Mouse (Mus musculus): ENCODE data around the gene Amigo1.
A peak's percentile ranks its signal among the peaks of the same experiment; 100 is the strongest.

Gene Amigo1

GRCm38 (mm10) chr3:108180514-108180913, 5.6 kb upstream of the Amigo1 start:
- no peak for DNase-seq (ENCODE audit: low spot score in 2 of 2)

DNA sequence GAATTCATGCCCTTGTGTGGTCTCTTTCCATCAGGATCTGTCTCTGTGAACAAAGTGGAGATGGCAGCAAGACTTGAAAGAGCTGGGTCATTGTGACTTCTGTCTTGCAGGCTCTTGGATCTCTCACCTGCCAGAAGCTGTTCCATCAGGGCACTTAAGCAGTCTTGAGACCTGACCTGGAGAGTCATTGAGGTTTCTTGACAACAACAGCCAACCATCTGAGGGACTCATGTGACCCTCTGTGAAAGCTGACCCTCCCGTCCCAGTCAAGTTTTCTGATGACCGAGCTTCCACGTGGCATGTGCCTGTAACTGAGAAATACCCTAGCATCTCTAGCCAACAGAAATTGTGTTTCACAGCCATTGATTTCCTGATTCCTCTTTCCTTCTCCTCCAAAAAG, 1.4 kb upstream of the Amigo1 start:
- DNase-seq (ENCODE audit: low spot score in 2 of 2): no peak

DNA sequence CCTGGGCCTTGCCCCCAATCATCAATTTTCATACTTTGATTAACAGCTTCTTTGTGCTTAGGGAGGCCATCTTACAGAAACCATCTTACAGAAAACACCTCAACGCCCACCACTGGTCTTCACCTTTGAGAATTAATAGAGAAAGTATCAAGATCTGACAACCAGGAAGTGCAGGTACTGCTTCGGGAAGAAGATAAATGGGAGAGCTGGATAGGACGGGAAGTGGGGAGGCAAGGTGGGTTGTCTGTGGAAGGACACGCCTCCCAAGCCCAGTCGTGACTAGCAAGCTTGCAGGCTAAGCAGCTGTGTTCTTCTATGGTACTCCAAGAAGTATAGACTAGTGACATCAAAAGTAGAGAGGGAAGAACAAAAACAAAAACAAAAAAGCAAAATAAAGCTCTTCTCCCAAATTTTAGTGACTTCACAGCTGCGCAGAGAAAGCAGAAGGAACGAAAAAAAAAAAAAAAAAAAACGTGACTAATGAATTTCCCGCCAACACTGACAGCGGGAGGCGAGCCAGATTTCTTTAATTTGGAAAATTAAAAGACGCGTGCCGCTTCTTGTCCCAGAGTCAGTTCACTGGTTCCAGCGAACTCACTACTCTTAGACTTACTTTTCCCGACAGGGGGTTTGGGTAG, 556 bp upstream of the Amigo1 start:
- no peak for DNase-seq (ENCODE audit: low spot score in 2 of 2)

- DNase-seq (ENCODE audit: low spot score in 2 of 2): no peak
Measured at GRCm38 (mm10) chr3:108187111-108187795, 1.1 kb downstream of the Amigo1 start.

DNA sequence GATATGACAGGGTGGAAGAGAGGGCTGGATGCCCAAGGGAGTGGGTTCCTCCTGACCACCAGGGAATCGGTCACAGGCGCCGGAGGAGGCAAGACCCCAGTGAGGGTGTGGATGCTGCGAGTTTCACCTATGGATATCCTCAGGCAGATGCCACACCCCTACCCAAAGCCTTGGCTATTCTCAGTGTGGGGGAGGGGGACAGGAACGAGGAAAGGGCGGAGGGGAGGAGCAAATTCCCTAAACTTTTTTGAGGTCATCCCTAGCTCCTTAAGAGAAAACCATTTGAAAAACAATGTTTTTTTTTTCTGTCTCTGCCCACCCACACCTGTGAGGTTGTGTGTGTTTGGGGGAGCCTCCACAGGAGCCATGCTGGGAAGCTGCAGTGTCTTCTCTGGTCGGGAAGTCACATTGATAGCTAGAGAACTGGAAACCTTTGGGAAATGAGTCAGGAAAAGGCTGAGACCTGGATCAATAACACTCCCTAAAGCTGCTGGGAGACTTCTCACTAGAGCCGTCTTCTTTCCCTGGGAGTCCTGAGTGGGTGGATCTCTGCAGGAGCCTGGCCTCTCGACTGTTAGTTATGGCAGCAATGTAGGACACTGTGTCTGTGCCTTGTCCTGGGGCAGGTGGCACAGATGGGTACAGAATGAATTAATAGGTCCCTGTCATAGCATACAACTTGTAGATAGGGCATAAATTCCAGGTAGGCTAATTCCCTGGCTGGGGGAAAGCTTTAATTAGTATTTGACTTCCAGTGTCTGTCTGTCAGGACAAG, 2.8 kb downstream of the Amigo1 start:
- no peak for DNase-seq (ENCODE audit: low spot score in 2 of 2)

DNA sequence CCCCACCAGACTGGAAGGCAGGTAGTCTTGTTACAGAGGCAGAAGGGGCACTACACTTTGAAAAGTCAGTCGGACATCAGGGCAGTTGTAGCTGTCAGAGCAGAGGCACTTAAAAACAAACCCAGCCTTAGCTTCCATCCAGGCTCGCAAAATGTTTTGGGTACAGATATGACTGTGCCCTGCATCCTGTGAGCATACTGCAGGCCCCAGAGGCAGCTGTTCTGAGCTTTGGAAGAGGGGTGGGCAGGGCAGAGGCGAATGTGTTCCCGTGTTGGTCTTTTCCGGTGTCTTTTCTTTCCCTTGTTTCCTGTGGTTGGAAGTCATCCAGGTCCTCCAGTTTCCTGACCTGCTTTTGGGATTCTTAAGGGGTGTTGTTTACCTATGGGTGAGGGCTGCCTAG, 3.8 kb downstream of the Amigo1 start:
- DNase-seq (ENCODE audit: low spot score in 2 of 2): no peak

DNA sequence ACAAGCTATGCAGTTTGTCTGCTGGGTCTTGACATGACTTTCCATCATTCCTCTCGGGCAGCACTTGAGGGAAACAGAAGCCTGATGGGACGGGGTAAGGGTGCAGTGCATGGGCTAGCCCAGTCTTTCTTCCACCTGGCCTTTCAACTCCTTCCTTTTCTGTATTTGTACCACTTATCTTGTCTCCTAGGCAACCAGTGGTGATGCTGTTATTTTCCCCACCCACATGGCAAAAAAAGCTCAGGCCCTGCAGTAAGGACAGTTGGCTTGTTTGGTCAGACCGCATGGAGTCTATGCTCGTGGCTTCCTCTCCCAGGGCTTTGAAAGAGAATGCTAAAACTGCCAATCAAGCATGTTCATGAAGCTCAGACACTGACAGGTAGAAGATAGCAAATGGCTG, 7.6 kb downstream of the Amigo1 start:
- DNase-seq (ENCODE audit: low spot score in 2 of 2): no peak

DNA sequence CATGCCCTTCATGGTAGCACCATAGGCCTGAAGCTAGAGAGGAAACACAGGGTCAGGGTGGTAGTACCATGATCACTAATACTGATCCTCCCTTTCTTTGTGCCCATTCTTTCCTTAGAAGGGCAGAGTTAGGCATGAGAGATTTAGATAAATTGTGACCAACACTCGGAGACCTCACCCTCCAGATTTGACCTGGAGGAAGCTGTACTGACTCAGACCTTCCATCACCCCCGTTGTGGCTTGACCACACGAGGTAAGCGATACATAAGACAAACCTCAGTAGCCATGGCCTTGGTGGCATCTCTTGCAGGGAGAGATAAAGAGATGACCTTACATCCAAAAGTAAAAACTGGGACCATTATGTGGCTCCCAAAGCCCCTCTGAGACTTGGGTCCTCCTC, 9.2 kb downstream of the Amigo1 start:
- no peak for DNase-seq (ENCODE audit: low spot score in 2 of 2)

DNA sequence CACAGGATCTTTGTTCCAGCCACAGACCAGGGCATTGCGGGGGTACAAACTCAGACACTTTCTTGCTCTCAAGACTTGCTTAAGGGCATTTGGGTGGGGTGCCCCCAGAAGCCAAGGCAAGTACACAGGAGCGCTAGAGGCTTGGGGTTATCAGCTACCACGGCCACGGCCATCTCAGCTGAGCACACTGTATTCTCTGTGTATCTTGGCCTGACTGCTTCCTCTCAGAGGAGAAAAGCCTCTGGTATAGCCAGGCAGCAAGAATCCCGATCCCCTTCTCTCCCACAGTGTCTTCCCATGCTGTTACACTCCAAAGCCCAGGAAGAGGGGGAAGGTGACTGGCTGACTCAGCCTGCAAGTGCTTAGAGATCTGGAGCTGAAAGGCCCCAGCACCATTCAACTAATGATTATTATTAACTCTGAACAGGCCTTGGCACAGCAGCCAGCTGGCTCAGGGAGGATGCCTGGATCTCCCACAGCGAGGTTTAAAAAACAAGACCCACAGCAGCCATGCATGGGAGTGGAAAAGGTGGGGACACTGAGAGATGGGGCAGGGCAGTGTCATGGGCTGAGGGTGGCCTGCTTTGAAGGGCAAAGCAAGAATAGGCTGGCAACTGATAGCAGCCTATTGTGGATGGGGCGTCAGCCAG, 9.9 kb downstream of the Amigo1 start:
- DNase-seq (ENCODE audit: low spot score in 2 of 2): peak in 1 of 2 experiments; percentile 44

- peak; percentile 65 to 70 for DNase-seq (ENCODE audit: low spot score in 2 of 2)
Measured at GRCm38 (mm10) chr3:108197066-108197497, 10.9 kb downstream of the Amigo1 start.

- peak; percentile 4 to 13 for DNase-seq (ENCODE audit: low spot score in 2 of 2)
Measured at GRCm38 (mm10) chr3:108199231-108199630, 13.1 kb downstream of the Amigo1 start.

DNA sequence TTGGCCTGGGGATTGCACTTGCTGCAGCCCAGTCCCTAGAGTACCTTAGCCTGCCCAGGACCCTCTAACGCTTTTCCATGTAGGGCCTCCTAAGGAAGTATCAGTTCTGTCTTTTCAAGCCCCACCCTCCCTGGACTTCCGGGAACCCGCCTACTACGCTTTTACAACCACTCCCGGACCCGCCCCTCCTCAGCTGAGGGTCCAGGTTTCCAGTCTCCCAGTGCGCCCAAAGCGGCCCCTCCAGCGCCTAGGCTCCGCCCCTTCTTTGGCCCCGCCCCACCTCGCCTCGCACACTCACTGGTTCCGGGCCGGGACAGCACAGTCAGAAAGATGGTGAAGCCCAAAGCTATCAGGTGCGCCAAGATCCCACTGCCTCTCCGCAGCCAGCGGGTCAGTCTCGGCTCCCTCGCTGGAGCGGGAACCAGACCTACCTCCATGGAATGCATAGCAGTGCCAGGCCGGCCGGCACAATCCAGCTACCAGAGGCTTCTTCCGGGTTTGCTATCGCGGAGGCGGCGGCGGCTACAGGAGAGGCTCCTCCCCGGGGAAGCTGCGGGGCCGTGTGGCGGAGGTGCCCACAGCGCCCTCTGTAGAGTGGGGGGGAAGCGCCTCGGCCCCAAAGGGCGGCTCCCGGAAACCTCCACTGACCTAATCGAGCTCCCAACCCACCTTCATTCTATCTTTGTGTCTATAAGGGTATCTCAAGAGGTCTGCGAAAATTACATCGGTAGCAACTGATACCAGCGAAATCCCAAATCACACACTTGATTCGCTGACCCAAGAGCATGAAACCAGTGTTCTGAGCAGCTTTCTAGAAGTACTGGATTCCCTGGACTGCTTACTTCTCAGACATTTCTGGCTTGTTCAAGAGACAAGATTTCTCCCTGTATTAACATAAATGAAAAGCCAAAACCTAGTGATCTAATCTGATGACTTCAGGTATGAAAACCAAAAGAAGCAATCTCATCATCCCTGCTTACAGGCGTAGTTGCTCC, 14.5 kb downstream of the Amigo1 start, which contains the start of gene Cyb561d1:
Gene Cyb561d1, minus strand, starts transcription at position 884 of the 995 bp plus-strand sequence.
- peak; percentile 86 for DNase-seq (ENCODE audit: low spot score in 2 of 2)

GRCm38 (mm10) chr3:108202506-108202905, 16.4 kb downstream of the Amigo1 start:
- no peak for DNase-seq (ENCODE audit: low spot score in 2 of 2)

DNA sequence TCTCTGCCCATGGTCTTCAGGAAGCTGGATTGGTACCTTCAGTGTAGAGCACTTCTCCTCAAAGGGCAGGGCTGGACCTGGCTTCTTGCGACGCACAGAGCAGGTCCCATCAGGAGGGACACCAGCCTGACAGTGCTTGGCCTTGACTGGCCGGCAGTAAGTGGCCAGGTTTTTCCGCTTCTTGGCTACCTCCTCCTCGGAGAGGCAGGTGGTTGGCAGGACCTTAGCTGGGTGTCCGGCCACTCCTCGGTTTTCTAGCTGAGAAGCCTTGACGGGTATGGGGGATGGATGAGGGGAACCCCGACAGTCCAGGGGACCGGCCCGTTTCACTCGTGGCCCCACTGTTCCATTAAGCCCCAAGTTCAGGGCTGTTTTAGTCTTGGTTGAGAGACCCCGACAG, 17.1 kb downstream of the Amigo1 start:
- peak; percentile 4 to 7 for DNase-seq (ENCODE audit: low spot score in 2 of 2)

- peak; percentile 63 to 78 for DNase-seq (ENCODE audit: low spot score in 2 of 2)
Measured at GRCm38 (mm10) chr3:108203621-108204325, 17.6 kb downstream of the Amigo1 start.

GRCm38 (mm10) chr3:108204470-108204869, 18.3 kb downstream of the Amigo1 start:
- peak in 1 of 2 experiments; percentile 7 for DNase-seq (ENCODE audit: low spot score in 2 of 2)

GRCm38 (mm10) chr3:108205601-108206000, 19.5 kb downstream of the Amigo1 start:
- no peak for DNase-seq (ENCODE audit: low spot score in 2 of 2)

- peak; percentile 10 to 18 for DNase-seq (ENCODE audit: low spot score in 2 of 2)
Measured at GRCm38 (mm10) chr3:108206731-108207375, 20.7 kb downstream of the Amigo1 start.

GRCm38 (mm10) chr3:108209001-108209400, 22.9 kb downstream of the Amigo1 start:
- peak in 1 of 2 experiments; percentile 5 for DNase-seq (ENCODE audit: low spot score in 2 of 2)

DNA sequence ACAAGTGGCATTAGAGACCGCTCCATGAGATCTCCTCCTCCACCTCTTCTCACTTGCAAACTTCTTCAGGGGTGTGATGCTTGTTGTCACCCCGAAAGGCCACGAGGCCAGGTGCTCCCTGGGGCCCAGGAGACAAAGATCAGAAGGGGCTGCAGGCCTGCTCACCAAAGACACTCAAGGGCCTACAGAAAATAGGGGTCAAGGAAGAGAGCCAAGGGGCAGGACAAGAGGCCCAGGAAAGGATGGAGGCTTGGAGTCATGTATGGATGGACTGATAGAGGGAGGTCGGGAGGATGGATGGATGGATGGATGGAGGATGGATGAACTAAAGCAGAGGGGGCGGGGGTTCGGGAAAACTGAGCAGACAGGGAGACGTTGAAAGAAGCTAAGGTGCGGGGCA, 23.4 kb downstream of the Amigo1 start:
- DNase-seq (ENCODE audit: low spot score in 2 of 2): peak in 1 of 2 experiments; percentile 9
